Mouse (Mus musculus) heart, embryonic 16.5 days (tissue): ENCODE data around the gene Mrtfa. TPM values are rescaled to one million over a fixed set of nuclear protein-coding genes. Genes with fewer than 3 reads are reported as not detected.

Source experiments
- ATAC-seq: fragments of 200-750 bp; cut with Nextera tagmentation; replicated peaks from 2 replicates; pipeline ENCODE4 v1.8.0; 2017; ENCODE audit warnings: moderate number of reproducible peaks; ENCODE audit not compliant: insufficient read depth, low FRiP score; ENCODE audit errors: extremely low read depth
- H3K27ac ChIP-seq: fragments of 300-500 bp; sonication (generic); 2 replicates; pipeline ENCODE4 v1.5.1; 2014; ENCODE audit warnings: mild to moderate bottlenecking, low read length, control low read depth, moderate library complexity
- H3K27me3 ChIP-seq: fragments of 300-500 bp; sonication (generic); 2 replicates; pipeline ENCODE4 v1.6.1; 2014; ENCODE audit warnings: low read length, mixed read lengths; ENCODE audit not compliant: control insufficient read depth, insufficient read depth
- H3K36me3 ChIP-seq: fragments of 300-500 bp; sonication (generic); 2 replicates; pipeline ENCODE4 v1.6.1; 2014; ENCODE audit not compliant: control insufficient read depth, insufficient read depth
- H3K4me1 ChIP-seq: fragments of 300-500 bp; sonication (generic); 2 replicates; pipeline ENCODE4 v1.6.1; 2014; ENCODE audit warnings: low read length, mixed read lengths; ENCODE audit not compliant: control insufficient read depth, insufficient read depth
- H3K4me2 ChIP-seq: fragments of 300-500 bp; sonication (generic); 2 replicates; pipeline ENCODE4 v1.6.1; 2014; ENCODE audit warnings: low read depth, mild to moderate bottlenecking, control low read depth, low read length
- H3K4me3 ChIP-seq: fragments of 300-500 bp; sonication (generic); 2 replicates; pipeline ENCODE4 v1.5.1; 2014; ENCODE audit warnings: mild to moderate bottlenecking, control low read depth, low read length
- H3K9ac ChIP-seq: fragments of 300-500 bp; sonication (generic); 2 replicates; pipeline ENCODE4 v1.6.1; 2014; ENCODE audit warnings: low read length, control low read depth
- H3K9me3 ChIP-seq: fragments of 300-500 bp; sonication (generic); replicated peaks from 2 replicates; pipeline ENCODE4 v1.6.1; 2016; ENCODE audit warnings: low read length; ENCODE audit not compliant: control insufficient read depth
- WGBS: fragments of 180-500 bp; shearing (Covaris S2); extraction: QIAGEN DNeasy Blood & Tissue Kit; methylation state at CpG from one replicate; pipeline ENCODE4 v1.1.7; 2014; 5-methylcytosine and 5-hydroxymethylcytosine counted together
- polyA plus RNA-seq: library from polyadenylated mRNA; unstranded; fragments of >200 nt; fragmentation: Nextera tagmentation; extraction: Ambion mirVana; gene quantifications from 2 replicates; pipeline ENCODE4 v1.2.1, GENCODE M21; 2015

The Mrtfa gene
- polyA plus RNA-seq, 1 experiment from 2014 or later, result 14.1 TPM

DNA sequence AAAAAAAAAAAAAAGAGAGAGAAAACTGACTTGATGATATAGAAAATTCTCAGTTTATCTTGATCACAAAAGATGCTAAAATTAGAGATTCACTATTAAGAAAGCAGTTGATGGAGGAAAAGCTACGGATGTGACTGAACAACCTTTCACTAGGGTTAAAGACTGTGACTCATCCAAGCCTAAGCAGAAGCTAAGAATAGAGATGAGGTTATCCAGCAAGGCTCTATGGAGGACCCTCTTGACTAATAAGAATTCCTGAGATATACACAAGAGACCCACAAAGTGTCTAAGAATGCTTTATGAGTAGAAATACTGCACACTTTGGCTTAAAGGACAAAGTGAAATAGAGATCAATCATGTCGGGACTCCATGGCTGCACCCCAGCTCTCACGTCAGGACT is 14.9 kb downstream of the Mrtfa start:
- no peak for ATAC-seq
- 58% methylated on average over 3 of the region's 3 CpGs for WGBS
- no peak overlapping the region for H3K4me3 ChIP-seq
- H3K36me3 ChIP-seq, result no peaks in the 10 kb centered on the region
- H3K27ac ChIP-seq, result no peak overlapping the region
- H3K9me3 ChIP-seq, result no peaks in the 10 kb centered on the region
- H3K4me1 ChIP-seq, result peaks cover 43% of the 10 kb centered on the region
- H3K27me3 ChIP-seq, result no peaks in the 10 kb centered on the region
- no peak overlapping the region for H3K4me2 ChIP-seq
- no peak overlapping the region for H3K9ac ChIP-seq

DNA sequence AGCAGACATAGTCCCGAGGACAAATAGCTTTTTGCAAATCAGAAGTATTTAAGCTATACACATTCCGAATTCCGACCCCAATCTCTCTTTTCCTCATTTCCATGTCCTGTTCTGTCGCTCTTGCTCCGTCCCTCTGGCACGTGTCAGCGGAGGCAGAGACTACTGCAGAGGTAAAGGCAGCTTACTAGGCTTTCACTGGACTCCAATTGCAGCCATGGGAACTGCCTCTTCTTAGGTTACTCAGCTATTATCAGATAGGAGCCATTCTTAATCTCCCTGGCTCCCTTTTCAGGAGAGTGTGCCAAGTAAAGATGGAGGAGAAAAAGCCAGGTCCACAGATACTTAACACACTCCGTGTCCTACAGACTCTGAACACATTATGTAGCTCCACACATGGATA is 18.3 kb downstream of the Mrtfa start:
- Histone ChIP-seq H3K4me2 (no peak overlapping the region), H3K27me3 (no peaks in the 10 kb centered on the region), H3K4me3 (no peak overlapping the region), H3K9ac (no peak overlapping the region), H3K36me3 (no peaks in the 10 kb centered on the region), H3K4me1 (peaks cover 20% of the 10 kb centered on the region), H3K9me3 (no peaks in the 10 kb centered on the region), H3K27ac (no peak overlapping the region)
- ATAC-seq, result no peak
- 83% methylated on average over 8 of the region's 8 CpGs for WGBS

DNA sequence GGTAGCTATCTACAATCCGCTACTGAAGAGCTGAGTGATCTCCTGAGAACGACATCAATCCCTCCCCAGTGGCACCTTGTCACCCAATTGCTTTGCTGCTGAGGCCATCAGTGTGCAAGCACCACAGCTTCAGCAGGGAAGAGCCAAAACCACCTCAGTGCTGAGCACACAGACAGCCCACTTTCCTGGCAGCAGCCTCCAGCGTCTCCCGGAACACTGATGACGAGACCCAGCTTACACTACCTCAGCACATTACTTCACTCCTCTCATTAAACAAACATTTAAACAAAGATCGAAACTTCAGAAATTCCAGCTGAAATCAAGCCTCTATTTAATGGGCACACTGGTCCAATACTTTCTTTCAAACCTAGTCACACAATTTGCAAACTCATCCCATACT is 21.8 kb downstream of the Mrtfa start:
- Histone ChIP-seq H3K27ac (no peak overlapping the region), H3K4me1 (peaks cover 2% of the 10 kb centered on the region; the same call in 1 of the 2 replicates), H3K4me2 (no peak overlapping the region), H3K9ac (no peak overlapping the region), H3K4me3 (no peak overlapping the region), H3K36me3 (no peaks in the 10 kb centered on the region), H3K9me3 (no peaks in the 10 kb centered on the region), H3K27me3 (no peaks in the 10 kb centered on the region)
- ATAC-seq, result no peak
- WGBS, result 46% methylated on average over 6 of the region's 6 CpGs

DNA sequence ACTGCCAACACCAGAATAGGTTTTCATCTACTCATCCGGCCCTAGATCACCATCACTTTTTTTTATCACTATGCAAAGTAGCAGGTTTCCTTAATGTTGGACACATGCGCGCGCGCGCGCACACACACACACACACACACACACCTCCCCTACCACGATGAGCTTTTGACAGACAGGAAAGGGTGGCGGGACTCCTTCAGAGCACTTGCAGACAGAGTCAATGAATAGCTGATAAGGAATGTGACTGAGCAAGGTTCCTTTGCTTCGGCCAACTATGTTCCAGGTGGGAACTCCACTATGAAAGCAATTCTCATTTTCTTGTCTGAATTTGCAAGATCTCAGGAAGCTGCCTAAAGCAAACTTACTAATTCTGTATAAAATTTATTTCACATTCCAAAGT is 22.7 kb downstream of the Mrtfa start:
- H3K9ac ChIP-seq, result no peak overlapping the region
- no peaks in the 10 kb centered on the region for H3K9me3 ChIP-seq
- no peak overlapping the region for H3K27ac ChIP-seq
- 70% methylated on average over 10 of the region's 10 CpGs for WGBS
- no peak overlapping the region for H3K4me2 ChIP-seq
- ATAC-seq, result no peak
- H3K27me3 ChIP-seq, result no peaks in the 10 kb centered on the region
- H3K4me1 ChIP-seq, result peaks cover 2% of the 10 kb centered on the region; the same call in 1 of the 2 replicates
- no peak overlapping the region for H3K4me3 ChIP-seq
- no peaks in the 10 kb centered on the region for H3K36me3 ChIP-seq

- no peak overlapping the region for H3K27ac ChIP-seq
- ATAC-seq, result no peak
- H3K36me3 ChIP-seq, result no peaks in the 10 kb centered on the region
- H3K4me1 ChIP-seq, result no peaks in the 10 kb centered on the region
- H3K9ac ChIP-seq, result no peak overlapping the region
- H3K9me3 ChIP-seq, result no peaks in the 10 kb centered on the region
- WGBS, result 89% methylated on average over 5 of the region's 5 CpGs
- H3K4me2 ChIP-seq, result no peak overlapping the region
- H3K27me3 ChIP-seq, result no peaks in the 10 kb centered on the region
- H3K4me3 ChIP-seq, result no peak overlapping the region
Measured at GRCm38 (mm10) chr15:81166291-81166690, 24.3 kb downstream of the Mrtfa start.

- no peak overlapping the region for H3K9ac ChIP-seq
- no peaks in the 10 kb centered on the region for H3K27me3 ChIP-seq
- H3K27ac ChIP-seq, result peak overlapping the region; percentile 44
- H3K4me3 ChIP-seq, result no peak overlapping the region
- WGBS, result 69% methylated on average over 9 of the region's 9 CpGs
- no peaks in the 10 kb centered on the region for H3K4me1 ChIP-seq
- H3K36me3 ChIP-seq, result no peaks in the 10 kb centered on the region
- no peaks in the 10 kb centered on the region for H3K9me3 ChIP-seq
- H3K4me2 ChIP-seq, result no peak overlapping the region
- no peak for ATAC-seq
Measured at GRCm38 (mm10) chr15:81164560-81165310, 25.8 kb downstream of the Mrtfa start.

- Histone ChIP-seq H3K9ac (no peak overlapping the region), H3K27me3 (no peaks in the 10 kb centered on the region), H3K4me1 (no peaks in the 10 kb centered on the region), H3K4me2 (no peak overlapping the region), H3K4me3 (no peak overlapping the region), H3K36me3 (no peaks in the 10 kb centered on the region), H3K9me3 (no peaks in the 10 kb centered on the region), H3K27ac (no peak overlapping the region)
- 74% methylated on average over 3 of the region's 3 CpGs for WGBS
- no peak for ATAC-seq
Measured at GRCm38 (mm10) chr15:81161571-81161970, 29.0 kb downstream of the Mrtfa start.

GRCm38 (mm10) chr15:81160677-81161076 is 29.9 kb downstream of the Mrtfa start:
- H3K9ac ChIP-seq, result no peak overlapping the region
- H3K4me1 ChIP-seq, result no peaks in the 10 kb centered on the region; the same call in 1 of the 2 replicates
- H3K9me3 ChIP-seq, result no peaks in the 10 kb centered on the region
- no peaks in the 10 kb centered on the region for H3K36me3 ChIP-seq
- H3K4me3 ChIP-seq, result no peak overlapping the region
- H3K27ac ChIP-seq, result no peak overlapping the region
- no peak overlapping the region for H3K4me2 ChIP-seq
- ATAC-seq, result no peak
- 70% methylated on average over 4 of the region's 4 CpGs for WGBS
- H3K27me3 ChIP-seq, result no peaks in the 10 kb centered on the region

- no peak overlapping the region for H3K27ac ChIP-seq
- H3K4me1 ChIP-seq, result no peaks in the 10 kb centered on the region; the same call in none of the 2 replicates
- ATAC-seq, result no peak
- 82% methylated on average over 7 of the region's 7 CpGs for WGBS
- no peaks in the 10 kb centered on the region for H3K36me3 ChIP-seq
- no peak overlapping the region for H3K4me3 ChIP-seq
- H3K9ac ChIP-seq, result no peak overlapping the region
- H3K9me3 ChIP-seq, result no peaks in the 10 kb centered on the region
- H3K4me2 ChIP-seq, result no peak overlapping the region
- H3K27me3 ChIP-seq, result no peaks in the 10 kb centered on the region
Measured at GRCm38 (mm10) chr15:81159212-81159611, 31.3 kb downstream of the Mrtfa start.
